Mouse (Mus musculus) embryo, embryonic 11.5 days (tissue): ENCODE results near the gene Tcap.

ENCODE experiments used
- DNase-seq: peaks from one replicate; pipeline ENCODE4 v3.0.0-alpha.2; 2012; ENCODE audit warnings: low read depth, low spot score

The Tcap gene

GRCm38 (mm10) chr11:98355732-98356299 lies 27.8 kb upstream of the Tcap start:
- peak; percentile 78 for DNase-seq

- no peak for DNase-seq
Measured at GRCm38 (mm10) chr11:98356625-98357394, 26.8 kb upstream of the Tcap start.

- DNase-seq, result no peak
Measured at GRCm38 (mm10) chr11:98357396-98358160, 26.0 kb upstream of the Tcap start.

GRCm38 (mm10) chr11:98358161-98359083 lies 25.2 kb upstream of the Tcap start, which contains the start of gene Stard3:
TSS of gene Stard3 (plus strand) at chr11:98358368.
- peak; percentile 91 for DNase-seq

GRCm38 (mm10) chr11:98360866-98361521 lies 22.6 kb upstream of the Tcap start:
- DNase-seq, result no peak

- DNase-seq, result no peak
Measured at GRCm38 (mm10) chr11:98363817-98364216, 19.8 kb upstream of the Tcap start.

- DNase-seq, result no peak
Measured at GRCm38 (mm10) chr11:98364410-98364809, 19.2 kb upstream of the Tcap start.

GRCm38 (mm10) chr11:98366290-98366689 lies 17.3 kb upstream of the Tcap start:
- DNase-seq, result no peak

- no peak for DNase-seq
Measured at GRCm38 (mm10) chr11:98367171-98367862, 16.3 kb upstream of the Tcap start.

- no peak for DNase-seq
Measured at GRCm38 (mm10) chr11:98367863-98368186, 15.8 kb upstream of the Tcap start.

- DNase-seq, result no peak
Measured at GRCm38 (mm10) chr11:98369337-98369736, 14.3 kb upstream of the Tcap start.

GRCm38 (mm10) chr11:98370588-98370987 lies 13.0 kb upstream of the Tcap start:
- no peak for DNase-seq

GRCm38 (mm10) chr11:98371556-98372240 lies 11.9 kb upstream of the Tcap start:
- no peak for DNase-seq

- peak; percentile 59 for DNase-seq
Measured at GRCm38 (mm10) chr11:98372406-98372805, 11.2 kb upstream of the Tcap start.

- no peak for DNase-seq
Measured at GRCm38 (mm10) chr11:98373244-98373643, 10.4 kb upstream of the Tcap start.

GRCm38 (mm10) chr11:98374266-98374665 lies 9.3 kb upstream of the Tcap start:
- DNase-seq, result no peak

GRCm38 (mm10) chr11:98376756-98377155 lies 6.9 kb upstream of the Tcap start:
- DNase-seq, result no peak

- DNase-seq, result no peak
Measured at GRCm38 (mm10) chr11:98377787-98378186, 5.8 kb upstream of the Tcap start.

GRCm38 (mm10) chr11:98379379-98379778 lies 4.2 kb upstream of the Tcap start:
- DNase-seq, result no peak

- DNase-seq, result no peak
Measured at GRCm38 (mm10) chr11:98380106-98380505, 3.5 kb upstream of the Tcap start.
